Mouse (Mus musculus): ENCODE measurements around the gene Rpl19.

DNA sequence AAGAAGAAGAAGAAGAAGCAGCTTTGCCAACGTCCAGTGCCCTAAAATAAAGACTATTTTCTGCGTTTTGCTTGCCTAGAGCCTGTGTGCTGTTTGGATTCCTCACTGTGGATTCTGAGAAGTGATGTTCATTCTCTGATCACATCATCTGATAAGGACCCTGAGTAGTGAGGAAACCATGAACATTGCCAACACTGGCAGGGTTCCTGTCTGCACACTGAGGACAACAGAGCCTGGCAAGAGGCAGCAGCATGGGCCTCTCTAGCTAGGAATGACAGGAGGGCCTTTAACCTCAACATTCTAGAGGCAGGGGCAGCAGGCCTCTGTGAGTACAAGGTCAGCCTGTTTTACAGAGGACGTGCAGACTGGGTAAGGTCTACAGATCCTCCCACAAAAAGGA is 2.0 kb upstream of the Rpl19 start:
- TF ChIP-seq POLR2A (IDR thresholded peaks at IDR 0.05; ENCODE audit: insufficient read length, low read depth) (no peak), POLR2AphosphoS2 (IDR thresholded peaks at IDR 0.05; ENCODE audit: insufficient read length, low read depth) (no peak), TCF12 (IDR thresholded peaks at IDR 0.05; ENCODE audit: insufficient read depth, poor library complexity, severe bottlenecking) (no peak), MAX (IDR thresholded peaks at IDR 0.05; ENCODE audit: low read depth) (no peak), MYOG (IDR thresholded peaks at IDR 0.05; ENCODE audit: control insufficient read depth in 1 of 3, insufficient read depth in 1 of 3, insufficient read length in 2 of 3, low read depth in 2 of 3) (no peak), E2F4 (IDR thresholded peaks at IDR 0.05; ENCODE audit: insufficient read depth) (no peak), MYOD1 (IDR thresholded peaks at IDR 0.05; ENCODE audit: control insufficient read depth in 1 of 3, insufficient read length in 2 of 3, low read depth in 2 of 3) (no peak), SRF (IDR thresholded peaks at IDR 0.05; ENCODE audit: control insufficient read depth, insufficient read length, low read depth) (no peak), TCF3 (IDR thresholded peaks at IDR 0.05; ENCODE audit: insufficient read length, low read depth) (no peak)
